Mouse (Mus musculus): ENCODE measurements around the gene Riiad1. TPM values are rescaled to one million over a fixed set of nuclear protein-coding genes. Genes with fewer than 3 reads are reported as not detected.

The Riiad1 gene
- total and polyA plus RNA-seq, 3 experiments, result 0.64 TPM; not detected in 2

- DNase-seq (ENCODE audit: low read depth, low spot score), result peak; percentile 98
- Histone ChIP-seq H3K27me3 (ENCODE audit: control insufficient read depth in 1 of 2, insufficient read depth in 2 of 2, low read length in 2 of 2) (peaks cover 1 to 6% of the 10 kb centered on the region in 2 experiments; a peak in 3 of 4 replicates), H3K4me3 (ENCODE audit: control insufficient read depth in 1 of 2, insufficient read depth in 1 of 2, low read depth in 2 of 2, low read length in 2 of 2) (peak within 1 kb of the TSS; percentile 76 to 93), H3K9me3 (replicated peaks; ENCODE audit: insufficient read depth, low read length) (no peaks in the 10 kb centered on the region), H3K79me2 (ENCODE audit: control insufficient read depth, insufficient read depth, low read length, poor library complexity) (peaks cover 13% of the 10 kb centered on the region), H3K9ac (ENCODE audit: control insufficient read depth, low read depth, low read length, poor library complexity, severe bottlenecking) (peak within 1 kb of the TSS; percentile 84), H3K36me3 (ENCODE audit: control insufficient read depth in 1 of 2, insufficient read depth in 2 of 2, low read length in 2 of 2) (peaks cover 11 to 15% of the 10 kb centered on the region in 2 experiments), H3K27ac (ENCODE audit: control insufficient read depth, low read depth, low read length) (peak within 1 kb of the TSS; percentile 46), H3K4me1 (ENCODE audit: control insufficient read depth in 1 of 2, insufficient read depth in 2 of 2, low read length in 2 of 2) (peaks cover 0 to 8% of the 10 kb centered on the region in 2 experiments; a peak in 2 of 4 replicates)
- TF ChIP-seq SIN3A (IDR thresholded peaks at IDR 0.05; ENCODE audit: low read length), result peak; percentile 85
- peak; percentile 98 for TF ChIP-seq ZNF384 (IDR thresholded peaks at IDR 0.05; ENCODE audit: low read depth, low read length)
- peak; percentile 98 for TF ChIP-seq NELFE (IDR thresholded peaks at IDR 0.05; ENCODE audit: low read depth, low read length)
- no peak for TF ChIP-seq POLR2AphosphoS5 (IDR thresholded peaks at IDR 0.05; ENCODE audit: borderline replicate concordance, low read depth, low read length)
- no peak for TF ChIP-seq MYB (IDR thresholded peaks at IDR 0.05; ENCODE audit: low read depth, low read length)
- no peak; the same call in 1 of the 2 replicates for TF ChIP-seq ETS1 (IDR thresholded peaks at IDR 0.05; ENCODE audit: low read depth, low read length)
- TF ChIP-seq BHLHE40 (IDR thresholded peaks at IDR 0.05; ENCODE audit: borderline replicate concordance, low read depth, low read length), result no peak
- no peak; the same call in 1 of the 2 replicates for TF ChIP-seq ZKSCAN1 (IDR thresholded peaks at IDR 0.05; ENCODE audit: low read depth, low read length)
- peak; percentile 83 for TF ChIP-seq MXI1 (IDR thresholded peaks at IDR 0.05; ENCODE audit: low read depth, low read length)
- TF ChIP-seq ZMIZ1 (IDR thresholded peaks at IDR 0.05; ENCODE audit: low read depth, low read length), result peak; percentile 71; the same call in 1 of the 2 replicates
- peak; percentile 90 for TF ChIP-seq POLR2AphosphoS2 (IDR thresholded peaks at IDR 0.05; ENCODE audit: low read length)
- TF ChIP-seq RAD21 (IDR thresholded peaks at IDR 0.05; ENCODE audit: low read depth, low read length), result no peak
- TF ChIP-seq MYC (IDR thresholded peaks at IDR 0.05; ENCODE audit: low read depth, low read length), result peak; percentile 71; the same call in 1 of the 2 replicates
- TF ChIP-seq CTCF (IDR thresholded peaks at IDR 0.05 in 2 of 3, conservative IDR thresholded peaks at IDR 0.05 in 1 of 3; ENCODE audit: control insufficient read depth in 1 of 3, insufficient read depth in 1 of 3, low read depth in 2 of 3, low read length in 3 of 3, poor library complexity in 1 of 3, severe bottlenecking in 1 of 3), result no peak
- peak; percentile 85 for TF ChIP-seq MAX (IDR thresholded peaks at IDR 0.05; ENCODE audit: low read length)
- no peak for TF ChIP-seq CHD2 (IDR thresholded peaks at IDR 0.05; ENCODE audit: low read length)
- TF ChIP-seq MEF2A (IDR thresholded peaks at IDR 0.05; ENCODE audit: extremely low read depth, insufficient replicate concordance, low read depth, low read length, poor library complexity, severe bottlenecking), result no peak
- TF ChIP-seq MAFK (IDR thresholded peaks at IDR 0.05; ENCODE audit: borderline replicate concordance, low read depth, low read length), result no peak
- peak; percentile 44; the same call in 1 of the 2 replicates for TF ChIP-seq GATA1 (IDR thresholded peaks at IDR 0.05; ENCODE audit: low read depth, low read length)
- TF ChIP-seq TAL1 (IDR thresholded peaks at IDR 0.05; ENCODE audit: low read length), result 0 out of 2 replicates have a peak, but pooled peaks have one; percentile 26
- TF ChIP-seq TCF12 (IDR thresholded peaks at IDR 0.05; ENCODE audit: low read depth, low read length), result peak; percentile 81
- peak; percentile 93 to 99 for TF ChIP-seq POLR2A (IDR thresholded peaks at IDR 0.05; ENCODE audit: control insufficient read depth in 1 of 2, insufficient read depth in 1 of 2, low read depth in 1 of 2, low read length in 2 of 2, poor library complexity in 1 of 2)
- no peak; the same call in 1 of the 2 replicates for TF ChIP-seq CHD1 (IDR thresholded peaks at IDR 0.05; ENCODE audit: low read depth, low read length)
- no peak for TF ChIP-seq GABPA (IDR thresholded peaks at IDR 0.05; ENCODE audit: low read depth, low read length)
- TF ChIP-seq RCOR1 (IDR thresholded peaks at IDR 0.05; ENCODE audit: low read depth, low read length), result no peak
- peak; percentile 87 for TF ChIP-seq ELF1 (IDR thresholded peaks at IDR 0.05; ENCODE audit: low read depth, low read length)
- no peak for TF ChIP-seq UBTF (IDR thresholded peaks at IDR 0.05; ENCODE audit: borderline replicate concordance, insufficient read depth, low read depth, low read length)
- no peak; a peak in 1 of 4 replicates for TF ChIP-seq EP300 (IDR thresholded peaks at IDR 0.05; ENCODE audit: low read depth in 1 of 2, low read length in 2 of 2)
- no peak for TF ChIP-seq MAZ (IDR thresholded peaks at IDR 0.05; ENCODE audit: low read depth, low read length)
- TF ChIP-seq USF1 (IDR thresholded peaks at IDR 0.05; ENCODE audit: low read depth, low read length), result no peak; the same call in 1 of the 2 replicates
- peak; percentile 92 for TF ChIP-seq NRF1 (IDR thresholded peaks at IDR 0.05; ENCODE audit: insufficient read depth, low read depth, low read length, poor library complexity, severe bottlenecking)
- TF ChIP-seq ZC3H11A (IDR thresholded peaks at IDR 0.05; ENCODE audit: low read depth, low read length), result no peak
- TF ChIP-seq SMC3 (IDR thresholded peaks at IDR 0.05; ENCODE audit: low read depth, low read length), result 0 out of 2 replicates have a peak, but pooled peaks have one; percentile 3
- TF ChIP-seq E2F4 (IDR thresholded peaks at IDR 0.05; ENCODE audit: borderline replicate concordance, low read depth, low read length), result no peak
- TF ChIP-seq KAT2A (conservative IDR thresholded peaks at IDR 0.05; ENCODE audit: low read depth, low read length), result peak; percentile 58; the same call in 1 of the 2 replicates
- TF ChIP-seq HCFC1 (IDR thresholded peaks at IDR 0.05; ENCODE audit: low read depth, low read length), result peak; percentile 90
Measured at GRCm38 (mm10) chr3:94442951-94443596, 37.1 kb downstream of the Riiad1 start, which contains the start of gene Mrpl9. Gene Mrpl9 (plus strand): TSS chr3:94443318.
